Mouse (Mus musculus): ENCODE results near the gene Fxyd2. TPM values are rescaled to one million over a fixed set of nuclear protein-coding genes. Genes with fewer than 3 reads are reported as not detected.

Gene Fxyd2
- polyA plus RNA-seq, 1 experiment = not detected

- 85% methylated on average over 4 of the region's 4 CpGs for WGBS
Observed at GRCm38 (mm10) chr9:45412700-45413477, 13.4 kb downstream of the Fxyd2 start.

GRCm38 (mm10) chr9:45413478-45414140 lies 14.1 kb downstream of the Fxyd2 start:
- H3K27ac ChIP-seq (ENCODE audit: insufficient read depth, low read depth, low read length) = no peak overlapping the region
- no peak overlapping the region for H3K4me3 ChIP-seq (ENCODE audit: insufficient read depth, low read depth, low read length)
- H3K4me1 ChIP-seq (ENCODE audit: control insufficient read depth, insufficient read depth, low read length) = peaks cover 10% of the 10 kb centered on the region
- peak; percentile 36; the same call in 1 of the 2 replicates for TF ChIP-seq CTCF (IDR thresholded peaks at IDR 0.05; ENCODE audit: insufficient read depth, low read depth, low read length)
- no peak for TF ChIP-seq POLR2A (IDR thresholded peaks at IDR 0.05; ENCODE audit: insufficient read depth, low read depth, low read length)
- 67% methylated on average over 5 of the region's 5 CpGs for WGBS

More at GRCm38 (mm10) chr9:45412700-45413477, 13.4 kb downstream of the Fxyd2 start:
- TF ChIP-seq POLR2A (IDR thresholded peaks at IDR 0.05; ENCODE audit: insufficient read depth, low read depth, low read length) (no peak), CTCF (IDR thresholded peaks at IDR 0.05; ENCODE audit: insufficient read depth, low read depth, low read length) (no peak)
- Histone ChIP-seq H3K4me3 (ENCODE audit: insufficient read depth, low read depth, low read length) (no peak overlapping the region), H3K4me1 (ENCODE audit: control insufficient read depth, insufficient read depth, low read length) (peaks cover 13% of the 10 kb centered on the region), H3K27ac (ENCODE audit: insufficient read depth, low read depth, low read length) (no peak overlapping the region)

GRCm38 (mm10) chr9:45415912-45416311 lies 16.4 kb downstream of the Fxyd2 start:
- 35% methylated on average over 4 of the region's 4 CpGs for WGBS

GRCm38 (mm10) chr9:45417245-45417644 lies 17.8 kb downstream of the Fxyd2 start:
- WGBS = 38% methylated on average over 8 of the region's 8 CpGs
- no peak overlapping the region for H3K27ac ChIP-seq (ENCODE audit: insufficient read depth, low read depth, low read length)
- no peak overlapping the region for H3K4me3 ChIP-seq (ENCODE audit: insufficient read depth, low read depth, low read length)
- peaks cover 6% of the 10 kb centered on the region; the same call in 1 of the 2 replicates for H3K4me1 ChIP-seq (ENCODE audit: control insufficient read depth, insufficient read depth, low read length)
- TF ChIP-seq POLR2A (IDR thresholded peaks at IDR 0.05; ENCODE audit: insufficient read depth, low read depth, low read length) (no peak), CTCF (IDR thresholded peaks at IDR 0.05; ENCODE audit: insufficient read depth, low read depth, low read length) (no peak)

More at GRCm38 (mm10) chr9:45415912-45416311, 16.4 kb downstream of the Fxyd2 start:
- Histone ChIP-seq H3K4me1 (ENCODE audit: control insufficient read depth, insufficient read depth, low read length) (peaks cover 10% of the 10 kb centered on the region), H3K27ac (ENCODE audit: insufficient read depth, low read depth, low read length) (no peak overlapping the region), H3K4me3 (ENCODE audit: insufficient read depth, low read depth, low read length) (no peak overlapping the region)
- peak; percentile 37 for TF ChIP-seq CTCF (IDR thresholded peaks at IDR 0.05; ENCODE audit: insufficient read depth, low read depth, low read length)
- TF ChIP-seq POLR2A (IDR thresholded peaks at IDR 0.05; ENCODE audit: insufficient read depth, low read depth, low read length) = no peak

GRCm38 (mm10) chr9:45418252-45418651 lies 18.8 kb downstream of the Fxyd2 start:
- 74% methylated on average over 8 of the region's 8 CpGs for WGBS
- Histone ChIP-seq H3K4me3 (ENCODE audit: insufficient read depth, low read depth, low read length) (no peak overlapping the region), H3K27ac (ENCODE audit: insufficient read depth, low read depth, low read length) (no peak overlapping the region), H3K4me1 (ENCODE audit: control insufficient read depth, insufficient read depth, low read length) (0 out of 2 replicates have a peak, but pooled peaks cover 6% of the 10 kb centered on the region)
- TF ChIP-seq CTCF (IDR thresholded peaks at IDR 0.05; ENCODE audit: insufficient read depth, low read depth, low read length) (no peak), POLR2A (IDR thresholded peaks at IDR 0.05; ENCODE audit: insufficient read depth, low read depth, low read length) (no peak)

GRCm38 (mm10) chr9:45421209-45421608 lies 21.7 kb downstream of the Fxyd2 start:
- Histone ChIP-seq H3K4me1 (ENCODE audit: control insufficient read depth, insufficient read depth, low read length) (0 out of 2 replicates have a peak, but pooled peaks cover 4% of the 10 kb centered on the region), H3K27ac (ENCODE audit: insufficient read depth, low read depth, low read length) (no peak overlapping the region), H3K4me3 (ENCODE audit: insufficient read depth, low read depth, low read length) (no peak overlapping the region)
- WGBS = 74% methylated on average over 8 of the region's 8 CpGs
- no peak for TF ChIP-seq POLR2A (IDR thresholded peaks at IDR 0.05; ENCODE audit: insufficient read depth, low read depth, low read length)
- no peak for TF ChIP-seq CTCF (IDR thresholded peaks at IDR 0.05; ENCODE audit: insufficient read depth, low read depth, low read length)

- TF ChIP-seq CTCF (IDR thresholded peaks at IDR 0.05; ENCODE audit: insufficient read depth, low read depth, low read length) (no peak), POLR2A (IDR thresholded peaks at IDR 0.05; ENCODE audit: insufficient read depth, low read depth, low read length) (no peak)
- H3K4me3 ChIP-seq (ENCODE audit: insufficient read depth, low read depth, low read length) = no peak overlapping the region
- 82% methylated on average over 7 of the region's 7 CpGs for WGBS
Observed at GRCm38 (mm10) chr9:45422761-45423298, 23.4 kb downstream of the Fxyd2 start.

GRCm38 (mm10) chr9:45426456-45426855 lies 27.0 kb downstream of the Fxyd2 start, which contains the start of gene Dscaml1:
Gene Dscaml1, plus strand, starts transcription at chr9:45426628.
- H3K27ac ChIP-seq (ENCODE audit: insufficient read depth, low read depth, low read length) = no peak within 1 kb of the TSS
- 91% methylated on average over 4 of the region's 4 CpGs for WGBS
- H3K4me1 ChIP-seq (ENCODE audit: control insufficient read depth, insufficient read depth, low read length) = no peaks in the 10 kb centered on the region
- no peak within 1 kb of the TSS for H3K4me3 ChIP-seq (ENCODE audit: insufficient read depth, low read depth, low read length)
- TF ChIP-seq CTCF (IDR thresholded peaks at IDR 0.05; ENCODE audit: insufficient read depth, low read depth, low read length) (no peak), POLR2A (IDR thresholded peaks at IDR 0.05; ENCODE audit: insufficient read depth, low read depth, low read length) (no peak)

More at GRCm38 (mm10) chr9:45422761-45423298, 23.4 kb downstream of the Fxyd2 start:
- Histone ChIP-seq H3K27ac (ENCODE audit: insufficient read depth, low read depth, low read length) (no peak overlapping the region), H3K4me1 (ENCODE audit: control insufficient read depth, insufficient read depth, low read length) (no peaks in the 10 kb centered on the region)
